Mouse (Mus musculus) liver, postnatal 0 days (tissue): ENCODE measurements around the gene Pitpnb. TPM values are rescaled to one million over a fixed set of nuclear protein-coding genes. Genes with fewer than 3 reads are reported as not detected.

Source experiments
- ATAC-seq: fragments of 200-750 bp; cut with Nextera tagmentation; 2 replicates; pipeline ENCODE4 v1.8.0; 2017; ENCODE audit warnings: mild to moderate bottlenecking, moderate library complexity
- DNase-seq: peaks from one replicate; pipeline ENCODE4 v3.0.0-alpha.2; 2016
- H3K27ac ChIP-seq: fragments of 300-500 bp; sonication (generic); 2 replicates; pipeline ENCODE4 v1.5.1; 2014; ENCODE audit warnings: antibody characterized with exemption, moderate library complexity, mild to moderate bottlenecking, low read depth
- H3K27me3 ChIP-seq: fragments of 300-500 bp; sonication (generic); 2 replicates; pipeline ENCODE4 v1.6.1; 2014; ENCODE audit warnings: low read length, control low read depth, mixed read lengths; ENCODE audit not compliant: insufficient read depth
- H3K36me3 ChIP-seq: fragments of 300-500 bp; sonication (generic); replicated peaks from 2 replicates; pipeline ENCODE4 v1.6.1; 2014; ENCODE audit warnings: mild to moderate bottlenecking, control low read depth, low read length, moderate library complexity, mixed read lengths; ENCODE audit not compliant: insufficient read depth
- H3K4me1 ChIP-seq: fragments of 300-500 bp; sonication (generic); 2 replicates; pipeline ENCODE4 v1.6.1; 2014; ENCODE audit warnings: antibody characterized with exemption, mild to moderate bottlenecking, control low read depth; ENCODE audit not compliant: insufficient read depth
- H3K4me2 ChIP-seq: fragments of 300-500 bp; sonication (generic); 2 replicates; pipeline ENCODE4 v1.6.1; 2014; ENCODE audit warnings: low read depth, mild to moderate bottlenecking, low read length, moderate library complexity, mixed read lengths
- H3K4me3 ChIP-seq: fragments of 300-500 bp; sonication (generic); 2 replicates; pipeline ENCODE4 v1.5.1; 2014; ENCODE audit warnings: low read depth, low read length
- H3K9ac ChIP-seq: fragments of 300-500 bp; sonication (generic); replicated peaks from 2 replicates; pipeline ENCODE4 v1.6.1; 2014; ENCODE audit warnings: mild to moderate bottlenecking, moderate library complexity
- H3K9me3 ChIP-seq: fragments of 300-500 bp; sonication (generic); 2 replicates; pipeline ENCODE4 v1.6.1; 2016; ENCODE audit warnings: mild to moderate bottlenecking, control low read depth, low read length, mixed read lengths
- CTCF ChIP-seq: sonication (generic); IDR thresholded peaks from 2 replicates; pipeline ENCODE4 v1.5.1; 2016; ENCODE audit warnings: antibody characterized with exemption, low read depth
- EP300 ChIP-seq: IDR thresholded peaks from 2 replicates; pipeline ENCODE4 v1.6.1; 2016; ENCODE audit warnings: antibody characterized with exemption, low read depth, mild to moderate bottlenecking
- WGBS: fragments of 180-500 bp; shearing (Covaris S2); extraction: QIAGEN DNeasy Blood & Tissue Kit; methylation state at CpG from one replicate; pipeline ENCODE4 v1.1.7; 2014; ENCODE audit not compliant: insufficient replicate concordance; 5-methylcytosine and 5-hydroxymethylcytosine counted together
- polyA plus RNA-seq: library from polyadenylated mRNA; unstranded; fragments of >200 nt; fragmentation: Nextera tagmentation; extraction: Ambion mirVana; gene quantifications from 2 replicates; pipeline ENCODE4 v1.2.1, GENCODE M21; 2015

Gene Pitpnb
- polyA plus RNA-seq, 1 experiment from 2014 or later, result 40.2 TPM

DNA sequence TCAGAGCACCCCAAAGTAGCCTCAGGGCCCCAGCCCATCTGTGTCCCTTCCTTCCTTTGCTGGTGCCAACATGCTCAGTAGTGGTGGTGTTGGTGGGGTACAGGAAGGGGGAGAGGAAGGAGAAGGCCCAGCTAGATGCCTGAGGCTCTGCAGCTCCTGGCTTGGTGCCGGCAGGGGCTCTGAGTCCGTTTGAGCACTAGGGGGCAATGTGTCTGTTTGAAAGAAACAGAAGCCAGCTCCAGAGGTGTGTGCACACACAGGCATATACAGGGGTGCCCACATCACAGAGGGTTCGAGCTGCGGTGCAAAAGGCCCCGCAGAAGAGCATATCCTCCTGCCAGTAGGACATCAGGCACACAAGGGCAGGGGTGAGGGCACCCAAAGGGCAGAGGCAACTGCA is 83.6 kb downstream of the Pitpnb start:
- Histone ChIP-seq H3K9ac (no peak overlapping the region), H3K27ac (no peak overlapping the region), H3K4me2 (no peak overlapping the region), H3K9me3 (no peaks in the 10 kb centered on the region), H3K4me1 (peaks cover 3% of the 10 kb centered on the region; the same call in 1 of the 2 replicates), H3K36me3 (no peaks in the 10 kb centered on the region), H3K27me3 (peaks cover 46% of the 10 kb centered on the region), H3K4me3 (no peak overlapping the region)
- TF ChIP-seq CTCF, result peak; percentile 81
- no peak for TF ChIP-seq EP300
- ATAC-seq, result 0 out of 2 replicates have a peak, but pooled peaks have one; percentile 28
- DNase-seq, result peak; percentile 73
- 5% methylated on average over 5 of the region's 5 CpGs for WGBS

DNA sequence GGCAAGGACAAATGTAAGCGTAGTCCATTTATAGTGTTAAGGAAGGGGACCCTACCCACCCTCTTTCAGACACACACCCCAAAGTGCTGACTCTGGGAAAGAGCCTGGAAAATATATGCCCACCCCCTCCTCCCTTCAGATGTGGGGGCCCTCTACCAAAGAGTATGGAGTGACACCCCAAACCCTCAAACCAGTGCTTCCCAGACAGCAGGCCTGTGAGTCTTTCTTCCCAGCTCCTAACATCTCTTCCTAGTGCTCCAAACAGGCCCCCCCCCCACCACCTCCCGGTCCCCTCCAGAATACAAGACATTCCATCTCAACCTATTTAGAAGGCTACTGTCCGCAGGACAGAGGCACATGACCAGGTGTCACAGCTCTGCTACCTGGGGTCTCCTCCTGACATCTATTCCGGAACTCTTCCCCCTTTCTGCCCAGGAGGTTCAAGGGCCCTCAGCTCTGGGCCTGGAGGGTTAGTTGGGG is 84.2 kb downstream of the Pitpnb start:
- peaks cover 52% of the 10 kb centered on the region for H3K27me3 ChIP-seq
- no peak overlapping the region for H3K9ac ChIP-seq
- no peaks in the 10 kb centered on the region for H3K9me3 ChIP-seq
- no peak for ATAC-seq
- WGBS, result 57% methylated on average over 4 of the region's 4 CpGs
- DNase-seq, result no peak
- H3K4me1 ChIP-seq, result peaks cover 8% of the 10 kb centered on the region; the same call in 1 of the 2 replicates
- TF ChIP-seq CTCF, result no peak
- no peak for TF ChIP-seq EP300
- H3K27ac ChIP-seq, result no peak overlapping the region
- H3K4me2 ChIP-seq, result no peak overlapping the region
- H3K4me3 ChIP-seq, result no peak overlapping the region
- no peaks in the 10 kb centered on the region for H3K36me3 ChIP-seq

DNA sequence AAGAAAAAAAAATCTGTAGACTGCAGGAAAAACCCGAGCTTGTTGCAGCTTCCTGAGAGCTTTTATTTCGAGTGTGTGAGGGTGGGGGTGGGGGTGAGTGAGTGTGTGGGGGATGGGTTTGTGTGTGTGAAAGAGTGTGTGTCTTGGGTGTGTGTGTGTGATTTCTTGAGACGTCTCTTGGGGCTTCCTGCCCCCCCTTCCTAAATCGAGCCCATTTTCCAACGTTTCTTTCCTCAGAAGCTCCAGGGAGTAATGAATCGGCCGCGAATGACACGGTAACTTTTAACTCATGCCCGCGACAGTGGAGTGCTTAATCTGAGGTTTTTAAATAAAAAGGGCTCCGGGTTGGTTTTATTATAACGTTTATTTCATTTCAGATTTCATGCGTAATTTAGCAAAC is 85.0 kb downstream of the Pitpnb start:
- Histone ChIP-seq H3K4me1 (peaks cover 9% of the 10 kb centered on the region; the same call in 1 of the 2 replicates), H3K4me2 (no peak overlapping the region), H3K4me3 (no peak overlapping the region), H3K36me3 (no peaks in the 10 kb centered on the region; the same call in 1 of the 2 replicates), H3K27me3 (peaks cover 60% of the 10 kb centered on the region), H3K27ac (no peak overlapping the region), H3K9ac (no peak overlapping the region), H3K9me3 (no peaks in the 10 kb centered on the region)
- TF ChIP-seq CTCF (no peak), EP300 (no peak)
- WGBS, result 3% methylated on average over 14 of the region's 14 CpGs
- DNase-seq (no peak), ATAC-seq (no peak)

DNA sequence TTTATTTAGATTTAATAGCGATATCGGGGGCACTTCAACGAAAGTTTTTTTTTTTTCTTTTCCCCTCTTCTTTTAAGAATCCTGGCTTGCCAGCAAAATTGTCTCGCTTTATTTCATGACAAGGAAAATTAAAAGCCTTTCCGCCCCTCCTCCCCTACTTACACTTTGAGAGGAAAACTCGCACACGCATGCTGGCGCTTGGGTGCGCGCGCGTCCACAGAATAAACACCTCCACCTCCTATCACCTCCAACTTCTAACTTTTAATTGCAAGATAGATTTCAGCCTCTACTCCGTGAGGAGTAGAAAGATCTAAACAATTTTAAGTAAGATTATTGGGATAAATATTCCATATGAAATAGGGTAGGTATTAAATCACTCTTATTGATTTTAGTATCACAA is 85.5 kb downstream of the Pitpnb start:
- no peak overlapping the region for H3K9ac ChIP-seq
- peak overlapping the region; percentile 62 for H3K4me3 ChIP-seq
- H3K36me3 ChIP-seq, result no peaks in the 10 kb centered on the region; the same call in 1 of the 2 replicates
- TF ChIP-seq CTCF, result 0 out of 2 replicates have a peak, but pooled peaks have one; percentile 18
- TF ChIP-seq EP300, result no peak
- no peaks in the 10 kb centered on the region for H3K9me3 ChIP-seq
- 1% methylated on average over 13 of the region's 13 CpGs for WGBS
- H3K4me1 ChIP-seq, result peaks cover 9% of the 10 kb centered on the region; the same call in 1 of the 2 replicates
- no peak overlapping the region for H3K27ac ChIP-seq
- H3K27me3 ChIP-seq, result peaks cover 65% of the 10 kb centered on the region
- ATAC-seq (no peak), DNase-seq (no peak)
- peak overlapping the region; percentile 90 for H3K4me2 ChIP-seq

DNA sequence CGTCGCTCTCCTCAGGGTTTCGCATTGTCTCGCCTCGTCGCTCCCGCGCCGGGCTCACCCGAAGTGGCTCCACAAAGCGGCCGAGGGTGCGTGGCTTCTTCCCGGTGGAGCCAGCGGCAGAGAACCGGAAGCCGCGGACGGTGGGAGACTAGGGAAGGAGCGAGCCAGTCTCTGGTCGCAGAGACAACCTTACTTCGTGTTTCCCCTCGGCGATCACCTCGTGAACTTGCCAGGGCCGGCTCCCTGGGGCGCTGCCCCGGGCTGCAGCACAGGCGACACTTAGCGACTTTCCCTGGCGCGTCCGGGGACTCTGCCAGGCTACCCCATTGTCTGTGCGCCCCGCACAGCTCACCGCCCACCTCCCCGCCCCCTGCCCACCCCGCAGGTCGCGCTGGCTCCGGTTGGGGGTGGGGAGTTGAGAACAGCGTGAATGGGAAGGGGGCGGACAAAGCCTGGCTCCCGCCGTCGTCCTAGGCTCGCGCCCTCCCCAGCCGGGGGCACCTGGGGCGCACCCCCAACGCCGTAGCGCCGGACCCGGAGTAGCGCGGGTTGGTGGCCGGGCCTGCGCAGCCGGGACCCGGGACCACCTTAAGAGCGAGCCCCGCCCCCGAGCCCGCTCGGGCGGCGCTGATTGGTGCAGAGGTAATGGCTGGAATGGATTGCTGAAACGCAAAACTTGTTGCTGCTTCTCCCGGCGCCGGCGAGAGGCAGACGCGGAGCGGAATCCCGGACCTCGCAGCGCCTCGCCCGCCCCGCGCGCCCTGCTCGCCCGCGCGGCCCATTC is 86.2 kb downstream of the Pitpnb start, which contains the start of gene Mn1:
Gene Mn1, plus strand, starts transcription at position 772 of the 784 bp plus-strand sequence.
- H3K9ac ChIP-seq, result peak within 1 kb of the TSS; percentile 61
- ATAC-seq (peak; percentile 75), DNase-seq (peak; percentile 75)
- no peak for TF ChIP-seq EP300
- TF ChIP-seq CTCF, result 0 out of 2 replicates have a peak, but pooled peaks have one; percentile 4
- peaks cover 72% of the 10 kb centered on the region for H3K27me3 ChIP-seq
- H3K4me1 ChIP-seq, result peaks cover 9% of the 10 kb centered on the region; the same call in 1 of the 2 replicates
- peak within 1 kb of the TSS; percentile 62 for H3K4me3 ChIP-seq
- H3K27ac ChIP-seq, result no peak within 1 kb of the TSS
- no peaks in the 10 kb centered on the region; the same call in 1 of the 2 replicates for H3K36me3 ChIP-seq
- WGBS, result under 1% methylated on average over 77 of the region's 88 CpGs
- peak within 1 kb of the TSS; percentile 90 for H3K4me2 ChIP-seq
- H3K9me3 ChIP-seq, result no peaks in the 10 kb centered on the region
